Comparison of ENCODE assay signal across 7 mouse cellular contexts in the genomic region with DNA sequence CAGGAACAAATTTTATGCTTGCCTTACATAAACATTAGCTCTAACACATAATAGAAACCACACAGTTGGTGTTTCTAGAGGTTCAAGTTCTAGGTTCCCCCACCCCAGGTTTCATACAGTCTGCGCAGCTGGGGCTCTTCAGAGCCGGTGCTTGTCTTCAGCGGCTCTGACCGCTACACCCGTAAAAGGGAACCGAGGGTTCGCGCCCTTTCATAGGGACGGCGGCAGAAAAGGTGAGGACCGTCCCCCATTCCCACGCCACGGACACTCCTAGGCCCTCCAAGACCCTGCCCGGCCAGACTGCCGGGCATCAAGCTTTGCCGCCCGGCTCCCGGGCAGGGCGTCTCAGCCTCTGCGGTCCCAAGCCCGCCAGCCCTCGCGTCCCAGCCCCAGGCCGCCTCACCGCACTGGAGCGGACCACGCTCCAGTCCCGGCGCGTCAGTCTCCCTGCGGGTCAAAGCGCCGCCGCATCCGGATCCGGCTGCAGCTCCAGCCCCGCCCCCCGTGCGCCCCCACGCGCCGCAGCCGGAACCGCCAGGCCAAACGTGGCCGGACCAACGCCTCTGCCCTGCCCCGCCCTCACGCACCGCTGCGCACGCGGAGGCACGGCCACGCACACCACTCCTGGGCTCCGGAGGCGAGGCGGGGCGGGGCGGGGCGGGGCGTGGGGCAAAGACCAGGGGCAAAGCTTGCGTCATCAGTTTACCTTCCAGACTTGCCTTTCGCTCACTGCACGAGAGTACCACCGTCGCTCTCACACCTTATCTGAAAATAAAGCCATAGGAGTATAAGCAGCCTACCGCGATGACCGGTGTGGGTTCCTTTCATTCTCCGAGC. TPM values are rescaled to one million over a fixed set of nuclear protein-coding genes. Genes with fewer than 3 reads are reported as not detected.
A peak's percentile ranks its signal among the peaks of the same experiment; 100 is the strongest.
DNase-seq lines count a peak whose midpoint lies in the region; ATAC-seq lines count a peak whose summit lies in the region.

No protein-coding gene starts in this region.

- H3K4me2 ChIP-seq in midbrain, embryonic 11.5 days: peak overlapping the region; percentile 77

- H3K27me3 ChIP-seq in embryonic facial prominence, embryonic 10.5 days (replicated peaks; ENCODE audit: low read depth, poor library complexity, severe bottlenecking): no peaks in the 10 kb centered on the region
- no peaks in the 10 kb centered on the region for H3K27me3 ChIP-seq in midbrain, embryonic 11.5 days (ENCODE audit: control insufficient read depth, insufficient read depth, low read length)

- under 1% methylated on average over 71 of the region's 71 CpGs for whole genome bisulfite sequencing in embryonic facial prominence, embryonic 10.5 days
- WGBS in midbrain, embryonic 11.5 days: under 1% methylated on average over 71 of the region's 71 CpGs

- H3K4me3 ChIP-seq in embryonic facial prominence, embryonic 10.5 days: peak overlapping the region; percentile 87
- peak overlapping the region; percentile 76 for H3K4me3 ChIP-seq in midbrain, embryonic 11.5 days (ENCODE audit: low read depth, low read length)

- H3K9ac ChIP-seq in midbrain, embryonic 11.5 days (ENCODE audit: low read length): peak overlapping the region; percentile 85

- intact Hi-C loops in left cerebral cortex, postnatal 4 days (cut with DNase I): no loop called here

- H3K36me3 ChIP-seq in embryonic facial prominence, embryonic 10.5 days (replicated peaks): 0 out of 2 replicates have a peak, but pooled peaks cover 7% of the 10 kb centered on the region
- no peaks in the 10 kb centered on the region for H3K36me3 ChIP-seq in midbrain, embryonic 11.5 days (ENCODE audit: control insufficient read depth, insufficient read depth, low read length)

- H3K27ac ChIP-seq in embryonic facial prominence, embryonic 10.5 days (replicated peaks): peak overlapping the region; percentile 92
- 0 out of 2 replicates have a peak overlapping the region, but pooled peaks have one; percentile 2 for H3K27ac ChIP-seq in midbrain, embryonic 11.5 days (ENCODE audit: low read depth, low read length)

- ATAC-seq in granulocyte monocyte progenitor cell, adult 5-6 weeks (replicated peaks; ENCODE audit: poor library complexity, severe bottlenecking): peak; percentile 88
- ATAC-seq in midbrain, embryonic 11.5 days (ENCODE audit: low FRiP score): peak; percentile 97

- H3K9me3 ChIP-seq in embryonic facial prominence, embryonic 10.5 days: no peaks in the 10 kb centered on the region
- no peaks in the 10 kb centered on the region for H3K9me3 ChIP-seq in midbrain, embryonic 11.5 days (ENCODE audit: control insufficient read depth, low read length)

- peak; percentile 98 for DNase-seq in adrenal gland, postnatal 14 days
- DNase-seq in embryonic facial prominence, embryonic 10.5 days (ENCODE audit: low spot score): peak; percentile 94
- peak; percentile 92 for DNase-seq in kidney, adult 11 months
- peak; percentile 94 for DNase-seq in left cerebral cortex, postnatal 4 days
- peak; percentile 99 for DNase-seq in midbrain, embryonic 11.5 days (ENCODE audit: low spot score, missing footprints)
- peak; percentile 85 for DNase-seq in skeletal muscle tissue, adult 2 months (ENCODE audit: low read depth, low spot score)

- peaks cover 19% of the 10 kb centered on the region for H3K4me1 ChIP-seq in embryonic facial prominence, embryonic 10.5 days
- 0 out of 2 replicates have a peak, but pooled peaks cover 5% of the 10 kb centered on the region for H3K4me1 ChIP-seq in midbrain, embryonic 11.5 days (ENCODE audit: control insufficient read depth, insufficient read depth, low read length)

RNA-seq across cellular contexts. Expression of a gene that starts 16.1 kb away (rescaled TPM):
- 36.1 and 36.8 TPM in 2 replicates for total RNA-seq in adrenal gland, postnatal 14 days (2021)
- 54.6 and 57.0 TPM in 2 replicates for polyA plus RNA-seq in embryonic facial prominence, embryonic 10.5 days (2016; fragmentation: Nextera tagmentation; extraction: Ambion mirVana)
- 42.0 and 72.4 TPM in 2 replicates for total RNA-seq in granulocyte monocyte progenitor cell, adult 5-6 weeks (2014; fragmentation: Nextera tagmentation)
- 30.2 and 50.2 TPM in 2 replicates for total RNA-seq in granulocyte monocyte progenitor cell, adult 5-6 weeks (2017)
- 10 to 100 TPM; 14.8 to 17.6 TPM for total RNA-seq in left cerebral cortex, postnatal 4 days (2021)
- polyA plus RNA-seq in midbrain, embryonic 11.5 days (2014; fragmentation: Nextera tagmentation; extraction: Ambion mirVana): 42.7 and 46.6 TPM in 2 replicates

RNA-seq across cellular contexts. Expression of a gene that starts 37.7 kb away (rescaled TPM):
- 28.5 and 32.3 TPM in 2 replicates for total RNA-seq in adrenal gland, postnatal 14 days (2021)
- 41.3 and 49.3 TPM in 2 replicates for polyA plus RNA-seq in embryonic facial prominence, embryonic 10.5 days (2016; fragmentation: Nextera tagmentation; extraction: Ambion mirVana)
- 26.8 and 30.6 TPM in 2 replicates for total RNA-seq in granulocyte monocyte progenitor cell, adult 5-6 weeks (2014; fragmentation: Nextera tagmentation)
- total RNA-seq in granulocyte monocyte progenitor cell, adult 5-6 weeks (2017): 13.2 and 16.7 TPM in 2 replicates
- 10 to 100 TPM; 25.1 to 38.8 TPM for total RNA-seq in left cerebral cortex, postnatal 4 days (2021)
- polyA plus RNA-seq in midbrain, embryonic 11.5 days (2014; fragmentation: Nextera tagmentation; extraction: Ambion mirVana): 31.5 and 34.8 TPM in 2 replicates

RNA-seq across cellular contexts. Expression of a gene that starts 59.0 kb away (rescaled TPM):
- total RNA-seq in adrenal gland, postnatal 14 days (2021): 114 and 121 TPM in 2 replicates
- polyA plus RNA-seq in embryonic facial prominence, embryonic 10.5 days (2016; fragmentation: Nextera tagmentation; extraction: Ambion mirVana): 206 and 210 TPM in 2 replicates
- 136 and 145 TPM in 2 replicates for total RNA-seq in granulocyte monocyte progenitor cell, adult 5-6 weeks (2014; fragmentation: Nextera tagmentation)
- 221 and 284 TPM in 2 replicates for total RNA-seq in granulocyte monocyte progenitor cell, adult 5-6 weeks (2017)
- 100 to 1,000 TPM; 118 to 132 TPM for total RNA-seq in left cerebral cortex, postnatal 4 days (2021)
- 258 and 276 TPM in 2 replicates for polyA plus RNA-seq in midbrain, embryonic 11.5 days (2014; fragmentation: Nextera tagmentation; extraction: Ambion mirVana)

Comparison
In these comparisons a context has a peak if more than half of its experiments do, and no peak if none do; other contexts are left out.
1. Peak in every context shown above with its lines: DNase-seq, ATAC-seq, H3K4me3 ChIP-seq and H3K27ac ChIP-seq.